Mouse (Mus musculus): Measurements from ENCODE around the gene Pyroxd1. TPM values are rescaled to one million over a fixed set of nuclear protein-coding genes. Genes with fewer than 3 reads are reported as not detected.

The Pyroxd1 gene
- total RNA-seq, 2 experiments from 2014 or later, result 10.9 to 13.0 TPM

DNA sequence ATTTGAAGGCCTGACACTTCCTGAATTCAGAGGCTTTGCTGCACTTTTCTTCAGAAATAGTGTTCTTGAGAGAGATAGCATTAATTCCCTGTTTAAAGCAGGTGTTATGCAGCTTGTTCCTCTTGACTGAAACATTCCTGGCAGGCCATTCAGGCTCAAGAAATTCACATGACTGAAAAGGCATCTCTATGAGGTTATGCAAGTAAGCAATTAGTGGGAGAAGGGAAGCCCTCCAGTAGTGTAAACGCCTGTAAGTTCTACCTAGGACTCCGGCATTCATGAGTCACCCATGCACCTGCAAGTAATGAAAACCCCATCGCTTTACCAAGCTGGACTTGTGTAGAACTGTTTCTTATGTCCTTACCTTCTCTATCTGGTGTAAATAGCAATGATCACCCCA lies 24.1 kb downstream of the Pyroxd1 start:
- DNase-seq (ENCODE audit: low spot score in 2 of 2), result no peak

DNA sequence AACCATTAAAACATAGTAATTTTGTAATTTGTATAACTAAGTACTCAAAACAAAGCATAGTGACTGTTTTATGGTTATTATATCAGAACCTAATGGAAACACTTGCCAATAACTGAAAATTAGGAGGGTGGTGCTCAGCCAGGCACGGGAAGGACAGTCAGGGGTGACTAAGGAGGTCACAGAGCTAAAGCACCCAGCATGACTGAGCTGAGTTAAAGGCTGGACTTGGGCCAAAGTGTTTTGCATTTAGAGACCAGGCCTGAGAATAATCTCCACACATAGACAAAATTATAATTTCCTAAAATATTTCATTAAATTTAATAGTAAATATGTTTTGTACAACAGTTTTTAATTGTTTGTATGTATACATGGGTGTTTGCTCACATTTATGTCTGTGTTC lies 31.6 kb downstream of the Pyroxd1 start:
- no peak for DNase-seq (ENCODE audit: low spot score in 2 of 2)

DNA sequence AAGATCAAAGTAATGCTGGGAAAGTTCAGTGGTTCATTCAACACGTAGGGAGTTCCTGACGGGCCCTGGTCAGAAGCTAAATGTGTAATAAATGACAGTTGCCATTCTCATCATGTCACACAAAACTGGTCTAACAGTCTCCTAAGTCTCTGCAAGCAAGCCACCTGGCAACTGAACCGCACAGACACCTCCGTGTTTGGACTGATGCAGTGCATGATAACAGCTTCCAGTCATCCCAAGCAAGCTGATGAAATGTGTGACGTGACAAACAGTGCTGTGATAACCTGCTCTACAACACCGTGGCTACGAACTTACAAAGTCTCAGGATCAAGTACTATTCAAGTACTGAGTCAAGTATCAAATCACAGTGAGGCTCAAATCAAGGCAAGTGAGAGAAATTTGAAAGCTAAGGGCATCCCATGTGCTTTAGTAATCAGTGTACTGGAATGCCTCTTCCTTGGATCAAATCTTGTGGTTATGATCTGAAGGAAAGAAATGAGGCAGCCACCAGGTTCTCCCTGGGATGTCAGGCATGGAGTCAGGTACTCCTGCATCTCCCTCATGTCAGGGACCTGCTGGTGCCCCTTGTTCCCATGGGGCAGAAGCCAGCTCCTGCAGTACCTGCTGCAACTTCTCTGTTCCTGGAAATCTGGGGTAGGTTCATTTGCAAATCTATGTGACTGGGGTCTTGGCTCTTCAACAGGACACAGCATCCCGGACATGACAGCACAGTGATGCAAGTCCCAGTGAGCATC lies 33.3 kb downstream of the Pyroxd1 start:
- no peak for DNase-seq (ENCODE audit: low spot score in 2 of 2)

DNA sequence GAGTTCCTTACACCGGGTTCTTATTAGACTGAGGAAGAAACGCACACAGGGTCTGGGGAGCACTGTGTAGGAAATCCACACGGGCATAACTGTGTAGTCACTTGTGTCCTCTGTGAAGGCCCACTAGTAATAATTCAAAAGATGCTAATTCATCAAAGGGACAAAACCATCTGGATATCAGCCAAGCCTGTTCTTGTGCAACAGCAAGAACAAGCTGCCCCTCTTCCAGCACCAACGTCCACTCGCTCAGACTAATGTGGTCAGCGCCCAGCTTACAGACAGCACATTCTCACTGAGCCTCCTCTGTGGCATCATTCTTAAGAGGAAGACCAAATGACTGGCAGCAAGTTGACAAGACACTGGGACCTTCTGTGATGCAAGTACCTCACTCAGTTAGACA lies 34.5 kb downstream of the Pyroxd1 start:
- DNase-seq (ENCODE audit: low spot score in 2 of 2), result no peak

DNA sequence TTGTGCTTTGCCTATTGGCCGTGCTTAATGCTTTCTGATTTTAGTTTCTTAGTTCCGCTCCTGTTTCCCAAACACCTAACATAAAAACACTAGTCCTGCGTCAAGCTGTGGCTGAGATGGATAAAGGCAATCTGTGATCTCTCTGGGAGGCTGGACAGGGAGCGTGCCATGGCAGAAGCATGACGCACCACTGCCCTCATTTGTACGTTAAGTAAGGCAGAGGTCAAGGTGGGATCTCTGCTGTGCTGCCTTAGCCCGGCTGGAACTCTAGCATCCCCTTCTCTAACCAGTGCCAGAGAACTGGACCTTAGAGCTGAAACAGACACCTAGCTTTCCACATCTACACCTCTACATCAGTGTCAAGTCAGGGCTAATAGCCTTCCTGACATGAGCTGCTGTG lies 36.2 kb downstream of the Pyroxd1 start:
- DNase-seq (ENCODE audit: low spot score in 2 of 2), result no peak

DNA sequence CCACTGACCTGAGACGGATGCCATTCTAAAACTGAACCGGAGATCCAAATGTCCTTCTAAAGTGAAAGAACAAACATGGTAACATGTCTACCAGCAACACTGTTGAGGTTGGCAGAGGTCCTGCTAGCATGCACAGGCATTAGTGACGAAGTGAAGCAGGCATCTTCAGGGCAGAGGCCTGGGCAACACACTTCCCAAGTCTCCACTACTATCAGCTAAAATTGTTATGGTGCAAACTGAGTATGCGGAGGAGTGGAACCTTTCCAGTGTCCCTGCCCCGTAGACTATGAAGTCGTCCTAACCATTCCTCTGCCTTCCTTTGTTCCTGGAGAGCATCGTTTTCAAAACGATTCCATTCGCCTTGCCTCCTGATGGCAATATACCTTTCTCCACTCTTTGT lies 39.1 kb downstream of the Pyroxd1 start:
- DNase-seq (ENCODE audit: low spot score in 2 of 2), result no peak

DNA sequence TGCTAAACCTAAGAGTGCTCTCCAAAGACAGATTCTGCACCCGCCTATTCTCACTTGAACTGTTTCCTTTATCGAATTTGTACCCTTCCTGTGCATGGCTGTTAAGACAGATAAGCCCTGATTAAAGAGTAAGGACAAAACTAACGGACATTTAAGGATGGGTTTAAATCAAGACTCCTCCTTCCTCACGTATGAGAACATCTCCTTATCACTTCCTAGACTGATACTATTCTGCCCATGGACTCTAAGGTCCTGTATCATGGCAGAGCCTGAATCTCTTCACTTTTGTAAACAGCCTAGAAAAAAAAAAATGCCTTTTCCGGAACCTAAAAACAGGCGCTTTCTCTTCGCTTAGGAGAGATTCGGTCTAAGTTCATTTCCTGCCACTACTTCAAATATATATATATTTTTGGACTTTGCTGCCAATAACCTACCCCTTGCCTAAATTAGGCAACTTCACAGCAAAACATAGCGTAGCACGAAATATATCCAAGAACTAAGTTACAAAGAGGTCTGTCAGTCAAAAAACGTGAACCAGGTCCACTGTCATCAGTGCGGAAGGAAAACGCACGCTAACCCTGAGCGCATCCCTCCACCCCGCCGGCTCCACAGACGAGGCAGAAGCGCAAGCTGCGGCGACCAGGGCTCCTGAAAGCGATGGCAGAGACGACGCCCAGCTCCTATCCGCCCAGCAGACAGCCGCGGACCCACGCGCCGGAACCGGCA lies 41.0 kb downstream of the Pyroxd1 start:
- DNase-seq (ENCODE audit: low spot score in 2 of 2), result no peak

DNA sequence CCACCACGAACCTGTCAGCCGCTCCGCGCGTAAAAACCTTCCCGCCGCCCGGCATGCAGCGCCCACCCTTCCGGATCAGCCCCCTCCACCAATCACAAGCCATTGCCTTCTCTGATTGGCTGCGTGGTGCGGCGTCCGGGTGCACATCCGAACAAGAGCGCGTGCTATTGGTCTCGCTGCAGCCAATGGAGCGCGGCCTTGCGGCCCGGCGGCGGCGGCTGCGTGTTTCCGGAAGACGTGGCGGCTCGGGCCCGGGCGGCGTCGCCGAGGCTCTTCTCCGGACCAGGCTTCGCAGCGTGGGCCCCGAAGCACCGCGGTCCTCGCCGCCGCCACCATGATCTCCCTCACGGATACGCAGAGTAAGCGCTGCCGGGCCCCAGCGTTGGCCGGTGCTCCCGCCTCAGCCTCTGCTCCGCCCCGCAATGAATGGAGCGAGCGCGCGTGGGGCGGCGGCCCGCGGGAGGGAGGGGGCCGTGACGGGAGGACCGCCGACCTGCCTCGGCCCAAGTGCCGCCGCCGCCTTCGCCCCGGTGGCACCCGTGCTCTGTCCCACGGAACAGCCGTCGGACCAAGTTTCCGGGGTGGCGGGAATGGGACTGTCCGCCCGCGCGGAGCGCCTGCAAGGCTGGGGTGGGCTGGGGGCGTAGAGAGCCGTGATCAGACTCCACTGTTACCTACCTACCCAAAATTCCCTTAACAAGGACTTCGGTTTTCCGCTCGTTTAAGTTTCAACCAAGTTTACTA lies 41.7 kb downstream of the Pyroxd1 start, which contains the start of the genes Recql and Golt1b:
Recql (minus strand) TSS at position 77 of the 744 bp plus-strand sequence.
Golt1b (plus strand) TSS at position 211 of the 744 bp plus-strand sequence.
- peak; percentile 99 for DNase-seq (ENCODE audit: low spot score in 2 of 2)

DNA sequence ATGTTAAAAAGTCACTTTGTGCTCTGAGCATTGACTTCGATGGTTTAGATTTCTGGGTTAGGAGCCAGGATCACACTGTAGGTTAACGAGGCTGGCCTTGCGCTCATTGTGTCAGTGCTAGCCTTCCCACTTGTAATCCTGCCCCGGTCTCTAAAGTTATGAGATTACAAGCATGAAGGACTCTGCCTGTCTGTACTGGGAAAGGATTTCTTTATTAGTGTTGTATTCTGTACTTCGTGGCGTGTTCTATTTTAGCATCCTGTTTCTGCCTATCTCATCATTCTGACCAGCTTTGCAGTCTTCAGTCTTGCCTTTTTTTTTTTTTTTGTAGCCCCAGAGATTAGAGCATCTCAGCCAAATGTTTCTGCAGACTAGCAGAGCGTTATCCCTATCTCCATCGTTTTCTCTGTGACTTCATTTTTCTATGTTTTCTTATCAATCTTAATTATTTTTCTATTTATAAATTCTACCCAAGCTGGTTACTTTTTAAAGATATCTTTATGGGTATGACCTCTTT lies 42.4 kb downstream of the Pyroxd1 start:
- DNase-seq (ENCODE audit: low spot score in 2 of 2), result no peak

DNA sequence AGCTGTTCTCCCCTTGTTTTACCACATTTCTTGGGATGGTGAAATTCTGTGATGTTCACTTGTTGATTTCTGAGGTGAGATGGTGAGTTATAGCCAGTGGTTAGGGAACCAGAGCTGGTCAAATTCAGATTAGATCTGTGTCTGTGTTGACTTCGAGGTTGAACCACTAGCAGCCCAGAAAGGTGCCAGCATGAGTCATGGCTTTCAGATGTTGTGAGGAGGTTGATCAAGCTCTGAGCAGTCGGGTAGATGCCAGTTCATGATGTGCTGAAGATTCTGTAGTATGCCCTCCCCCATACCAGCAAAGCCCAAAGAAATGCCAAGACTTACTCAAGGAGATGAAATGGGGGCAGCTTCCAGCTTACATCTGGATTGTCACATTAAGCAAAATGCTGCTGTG lies 43.6 kb downstream of the Pyroxd1 start:
- no peak for DNase-seq (ENCODE audit: low spot score in 2 of 2)

DNA sequence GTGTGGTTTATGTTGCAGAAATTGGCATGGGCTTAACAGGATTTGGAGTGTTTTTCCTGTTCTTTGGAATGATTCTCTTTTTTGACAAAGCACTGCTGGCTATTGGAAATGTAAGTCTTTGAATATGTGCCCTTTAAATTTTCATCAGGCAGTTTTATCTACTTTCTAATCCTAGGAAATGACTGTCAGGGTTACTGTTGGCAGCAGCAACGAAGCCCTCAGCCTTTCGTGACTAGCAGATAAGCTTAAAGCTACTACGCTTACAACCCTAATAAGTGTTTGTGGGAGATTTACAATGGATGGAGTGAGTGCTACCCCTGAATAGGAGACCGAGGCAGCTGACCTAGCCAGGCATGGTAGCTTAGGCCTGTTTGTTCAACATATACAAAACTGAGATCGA lies 46.9 kb downstream of the Pyroxd1 start:
- DNase-seq (ENCODE audit: low spot score in 2 of 2), result no peak

DNA sequence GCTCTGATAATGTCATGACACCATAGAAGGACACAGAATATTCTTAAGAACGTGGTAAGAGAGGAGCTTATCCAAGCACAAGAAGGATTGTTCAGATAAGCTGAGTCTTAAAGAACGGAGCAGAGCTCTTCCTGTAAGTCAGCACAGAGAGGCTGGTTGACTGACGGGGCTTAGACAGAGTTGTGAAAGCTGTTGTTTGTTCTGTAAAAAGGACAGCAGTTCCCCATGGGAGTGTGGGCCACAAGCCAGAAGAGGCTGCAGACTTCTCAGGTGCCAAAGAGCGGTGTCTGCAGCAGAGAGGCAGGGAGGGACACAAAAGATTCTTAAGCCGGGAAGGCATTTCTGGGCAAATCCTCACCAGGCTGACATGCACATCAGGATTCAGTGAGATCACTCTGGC lies 49.2 kb downstream of the Pyroxd1 start:
- DNase-seq (ENCODE audit: low spot score in 2 of 2), result peak; percentile 28 to 41

DNA sequence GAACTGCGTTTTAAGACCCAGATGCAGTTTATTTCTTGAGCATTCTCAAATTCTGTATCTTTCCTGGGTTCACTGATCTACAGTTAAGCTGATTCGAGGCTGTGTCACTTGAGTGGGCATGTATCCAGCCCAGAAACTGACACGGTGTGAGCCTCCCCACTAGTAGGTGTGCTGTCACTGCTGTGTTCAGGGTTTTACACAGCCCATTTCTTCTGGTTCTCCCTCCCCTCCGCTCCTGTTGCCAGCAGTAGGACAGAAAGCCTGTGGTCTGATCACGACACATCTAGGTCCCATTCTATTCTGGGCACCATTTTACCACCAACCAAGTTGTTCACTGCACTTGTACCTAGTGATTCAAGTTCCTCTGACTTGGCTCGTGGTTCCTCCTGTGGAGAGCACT lies 50.3 kb downstream of the Pyroxd1 start:
- DNase-seq (ENCODE audit: low spot score in 2 of 2), result no peak

DNA sequence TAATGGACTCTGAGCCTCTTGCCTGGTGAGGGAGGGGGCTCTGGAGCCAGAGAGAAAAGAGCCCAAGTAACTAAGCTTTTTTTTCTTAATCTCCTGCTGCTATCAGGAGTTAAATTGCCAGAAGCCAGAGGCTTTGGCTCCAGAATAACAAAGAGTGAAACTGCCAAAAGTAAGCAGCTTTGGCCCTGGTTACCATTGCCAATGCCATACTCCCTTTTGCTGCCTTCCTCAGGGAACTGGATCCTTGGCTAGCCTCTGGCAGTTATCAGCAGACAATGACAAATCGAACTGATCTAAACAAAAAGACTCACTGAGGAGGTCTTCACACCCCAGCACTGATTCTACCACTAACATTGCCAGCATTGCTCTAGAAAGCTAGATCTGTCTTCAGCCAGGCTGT lies 65.7 kb downstream of the Pyroxd1 start:
- no peak for DNase-seq (ENCODE audit: low spot score in 2 of 2)

Other genes starting within 250 kb of the Pyroxd1 start
- 1 to 10 TPM in 1 of 2 experiments, not detected in 1; 1.4 TPM for gene Slco1a6, start 137.1 kb upstream of the Pyroxd1 start, total RNA-seq (2021)
- not detected for gene Iapp, start 47.2 kb upstream of the Pyroxd1 start, total RNA-seq (2021)
- under 1 TPM in 1 of 2 experiments, not detected in 1; 0.16 TPM for gene Slco1a5, start 22.7 kb upstream of the Pyroxd1 start, total RNA-seq (2021)
- 10 to 100 TPM; 22.2 to 25.2 TPM for gene Recql, start 41.4 kb downstream of the Pyroxd1 start, total RNA-seq (2021)
- gene Golt1b, start 41.6 kb downstream of the Pyroxd1 start, total RNA-seq (2021), result 10 to 100 TPM; 26.7 to 27.5 TPM
- 1 to 10 TPM; 1.4 to 1.7 TPM for gene Spx, start 67.8 kb downstream of the Pyroxd1 start, total RNA-seq (2021)
- gene Gys2, start 127.5 kb downstream of the Pyroxd1 start, total RNA-seq (2021), result under 1 TPM in 1 of 2 experiments, not detected in 1; 0.23 TPM
- gene Ldhb, start 162.3 kb downstream of the Pyroxd1 start, total RNA-seq (2021), result 100 to 1,000 TPM; 450 to 461 TPM
- gene Kcnj8, start 226.0 kb downstream of the Pyroxd1 start, total RNA-seq (2021), result 1 to 10 TPM; 2.8 to 4.1 TPM